Mouse (Mus musculus): ENCODE results near the gene Il13.

GRCm38 (mm10) chr11:53651441-53651840 is 16.9 kb upstream of the Il13 start:
- TF ChIP-seq POLR2A (IDR thresholded peaks at IDR 0.05; ENCODE audit: low read depth, low read length) (no peak), CTCF (IDR thresholded peaks at IDR 0.05; ENCODE audit: extremely low read depth, insufficient read length, insufficient replicate concordance, low read depth, low read length) (no peak)
